Mouse (Mus musculus) lung, postnatal 10 days (tissue): ENCODE results near the gene Pdlim4.
"Not testable (repeated sequence)": the region's sequence is repeated elsewhere in the genome, so short reads cannot be mapped to it uniquely, and the experiment has no call there.

Experiments
- DNase-seq: peaks from one replicate; pipeline ENCODE4 v3.0.0; 2021

Gene Pdlim4

DNA sequence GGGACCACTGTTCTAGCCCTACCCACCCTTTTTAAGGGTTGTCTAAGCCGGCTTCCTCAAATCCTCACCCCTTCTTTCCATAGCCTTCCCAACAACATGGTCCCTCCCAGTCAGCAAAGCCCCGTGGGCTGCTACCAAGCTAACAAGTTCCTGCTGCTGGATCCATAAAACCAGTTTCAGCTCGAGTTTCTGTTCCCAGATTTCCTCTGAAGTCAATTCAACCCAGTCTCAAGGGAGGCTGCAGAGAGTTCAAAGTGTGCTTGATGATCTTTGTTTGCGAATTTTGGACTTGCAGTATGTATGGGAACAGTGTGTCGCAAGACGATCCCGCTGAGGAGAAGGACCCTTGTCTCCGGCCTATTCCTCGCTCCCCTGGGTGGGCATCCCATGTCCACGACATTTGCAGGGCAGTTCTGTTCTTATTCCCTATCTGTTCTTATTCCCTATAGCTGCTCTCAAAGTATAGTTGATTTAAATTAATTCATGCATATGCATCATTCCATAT, 60.3 kb downstream of the Pdlim4 start:
- no peak for DNase-seq

DNA sequence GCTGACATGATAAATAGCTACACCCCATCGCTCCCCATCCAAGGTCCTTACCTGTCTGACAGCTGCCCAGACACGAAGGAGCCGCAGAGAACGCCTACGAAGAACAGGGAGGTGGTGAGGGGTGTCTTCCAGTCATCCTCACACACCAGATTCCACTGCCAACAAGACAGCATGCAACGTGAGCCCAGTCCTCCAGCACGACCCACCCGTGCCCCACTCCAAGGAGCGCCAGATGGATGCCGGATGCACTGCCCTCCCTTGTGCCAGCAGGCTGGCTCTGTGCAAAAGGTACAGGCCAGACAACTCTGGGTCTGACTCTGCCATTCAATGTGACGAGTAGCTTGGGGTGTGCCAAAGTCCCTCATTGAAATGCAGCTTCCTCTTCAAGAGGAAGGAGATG, 61.1 kb downstream of the Pdlim4 start:
- no peak for DNase-seq

DNA sequence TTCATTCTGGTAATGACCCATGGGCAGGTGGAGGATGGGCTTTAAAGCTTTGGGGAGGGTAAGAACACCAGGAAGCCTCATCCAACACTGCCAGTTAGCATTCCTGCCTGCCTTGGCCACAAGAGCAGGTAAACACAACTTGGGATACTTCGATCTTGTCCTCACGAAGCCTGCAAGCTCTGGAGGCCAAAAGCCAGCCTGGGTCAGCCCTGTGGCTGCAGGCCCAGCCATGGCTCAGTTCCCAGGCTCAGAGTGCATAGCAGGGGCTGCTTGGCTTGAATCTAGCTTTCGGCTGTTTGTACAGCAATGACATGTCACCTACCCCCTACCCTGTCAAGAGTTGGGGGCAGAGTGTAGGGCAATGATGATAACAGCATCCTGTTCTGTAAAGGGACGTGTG, 61.9 kb downstream of the Pdlim4 start:
- DNase-seq = peak; percentile 52

DNA sequence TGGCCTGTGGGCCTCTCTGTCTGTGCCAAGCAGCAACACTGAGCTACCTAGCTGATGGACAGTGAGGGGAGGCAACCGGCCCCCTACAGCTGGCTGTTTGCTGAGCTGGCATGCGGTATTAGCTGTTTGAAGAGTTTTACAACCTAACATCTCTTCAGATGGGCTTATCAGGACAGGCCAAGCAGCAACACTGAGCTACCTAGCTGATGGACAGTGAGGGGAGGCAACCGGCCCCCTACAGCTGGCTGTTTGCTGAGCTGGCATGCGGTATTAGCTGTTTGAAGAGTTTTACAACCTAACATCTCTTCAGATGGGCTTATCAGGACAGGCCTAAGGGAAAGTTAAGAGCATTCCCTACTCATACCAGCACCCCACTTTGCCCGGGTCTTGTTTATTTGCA, 62.5 kb downstream of the Pdlim4 start:
- DNase-seq = not testable (repeated sequence)
